Mouse (Mus musculus) intestine, postnatal 0 days (tissue): Measurements from ENCODE around the gene Ankle2. TPM values are rescaled to one million over a fixed set of nuclear protein-coding genes. Genes with fewer than 3 reads are reported as not detected.

Source experiments
- ATAC-seq: fragments of 200-750 bp; cut with Nextera tagmentation; 2 replicates; pipeline ENCODE4 v1.8.0; 2017; ENCODE audit warnings: mild to moderate bottlenecking, moderate TSS enrichment, moderate library complexity
- H3K27ac ChIP-seq: fragments of 300-500 bp; sonication (generic); 2 replicates; pipeline ENCODE4 v1.5.1; 2014; ENCODE audit warnings: mild to moderate bottlenecking, low read depth, low read length, moderate library complexity
- H3K27me3 ChIP-seq: fragments of 300-500 bp; sonication (generic); replicated peaks from 2 replicates; pipeline ENCODE4 v1.6.1; 2014; ENCODE audit warnings: low read length, mixed read lengths; ENCODE audit not compliant: control insufficient read depth, insufficient read depth
- H3K36me3 ChIP-seq: fragments of 300-500 bp; sonication (generic); 2 replicates; pipeline ENCODE4 v1.6.1; 2014; ENCODE audit warnings: mild to moderate bottlenecking, moderate library complexity; ENCODE audit not compliant: control insufficient read depth, insufficient read depth
- H3K4me1 ChIP-seq: fragments of 300-500 bp; sonication (generic); replicated peaks from 2 replicates; pipeline ENCODE4 v1.6.1; 2014; ENCODE audit warnings: antibody characterized with exemption, low read length, mixed read lengths; ENCODE audit not compliant: control insufficient read depth, insufficient read depth
- H3K4me2 ChIP-seq: fragments of 300-500 bp; sonication (generic); replicated peaks from 2 replicates; pipeline ENCODE4 v1.6.1; 2014; ENCODE audit warnings: low read depth, mild to moderate bottlenecking, moderate library complexity
- H3K4me3 ChIP-seq: fragments of 300-500 bp; sonication (generic); 2 replicates; pipeline ENCODE4 v1.5.1; 2014; ENCODE audit warnings: low read depth, low read length
- H3K9ac ChIP-seq: fragments of 300-500 bp; sonication (generic); 2 replicates; pipeline ENCODE4 v1.6.1; 2014; ENCODE audit warnings: mild to moderate bottlenecking, low read depth, low read length
- H3K9me3 ChIP-seq: fragments of 300-500 bp; sonication (generic); 2 replicates; pipeline ENCODE4 v1.6.1; 2016; ENCODE audit warnings: mixed run types; ENCODE audit not compliant: control insufficient read depth
- CTCF ChIP-seq: sonication (generic); IDR thresholded peaks from 2 replicates; pipeline ENCODE4 v1.5.1; 2016; ENCODE audit warnings: low read depth, mild to moderate bottlenecking, control low read depth, antibody characterized with exemption, moderate library complexity
- WGBS: fragments of 180-500 bp; shearing (Covaris S2); extraction: QIAGEN DNeasy Blood & Tissue Kit; methylation state at CpG from one replicate; pipeline ENCODE4 v1.1.7; 2014; 5-methylcytosine and 5-hydroxymethylcytosine counted together
- polyA plus RNA-seq: library from polyadenylated mRNA; unstranded; fragments of >200 nt; fragmentation: Nextera tagmentation; extraction: Ambion mirVana; gene quantifications from 2 replicates; pipeline ENCODE4 v1.2.1, GENCODE M21; 2015

Gene Ankle2
- polyA plus RNA-seq, 1 experiment from 2014 or later, result 8.7 TPM

- H3K9me3 ChIP-seq, result no peaks in the 10 kb centered on the region
- ATAC-seq, result no peak
- no peak for TF ChIP-seq CTCF
- 72% methylated on average over 2 of the region's 2 CpGs for WGBS
- H3K36me3 ChIP-seq, result peaks cover 87% of the 10 kb centered on the region
- no peaks in the 10 kb centered on the region for H3K4me1 ChIP-seq
- H3K27me3 ChIP-seq, result no peaks in the 10 kb centered on the region
- no peak overlapping the region for H3K4me3 ChIP-seq
- no peak overlapping the region for H3K9ac ChIP-seq
- H3K27ac ChIP-seq, result no peak overlapping the region
- no peak overlapping the region for H3K4me2 ChIP-seq
Observed at GRCm38 (mm10) chr5:110244091-110244490, 13.3 kb downstream of the Ankle2 start.

GRCm38 (mm10) chr5:110266941-110267340 is 36.1 kb downstream of the Ankle2 start:
- peaks cover 10% of the 10 kb centered on the region for H3K4me1 ChIP-seq
- 54% methylated on average over 4 of the region's 4 CpGs for WGBS

GRCm38 (mm10) chr5:110269141-110270101 is 38.6 kb downstream of the Ankle2 start, which contains the start of gene Pgam5:
Pgam5 (minus strand) TSS chr5:110269913.
- Histone ChIP-seq H3K9ac (peak within 1 kb of the TSS; percentile 88), H3K27ac (peak within 1 kb of the TSS; percentile 60), H3K4me1 (peaks cover 10% of the 10 kb centered on the region), H3K27me3 (no peaks in the 10 kb centered on the region), H3K4me3 (peak within 1 kb of the TSS; percentile 81), H3K4me2 (peak within 1 kb of the TSS; percentile 83), H3K9me3 (no peaks in the 10 kb centered on the region), H3K36me3 (peaks cover 21% of the 10 kb centered on the region)
- ATAC-seq, result peak; percentile 89
- WGBS, result under 1% methylated on average over 66 of the region's 66 CpGs
- TF ChIP-seq CTCF, result peak; percentile 87

More at GRCm38 (mm10) chr5:110266941-110267340, 36.1 kb downstream of the Ankle2 start:
- Histone ChIP-seq H3K27ac (no peak overlapping the region), H3K36me3 (peaks cover 22% of the 10 kb centered on the region), H3K9me3 (no peaks in the 10 kb centered on the region), H3K9ac (no peak overlapping the region), H3K4me3 (no peak overlapping the region), H3K27me3 (no peaks in the 10 kb centered on the region), H3K4me2 (no peak overlapping the region)
- no peak for TF ChIP-seq CTCF
- ATAC-seq, result no peak

GRCm38 (mm10) chr5:110270242-110270641 is 39.4 kb downstream of the Ankle2 start:
- Histone ChIP-seq H3K9me3 (no peaks in the 10 kb centered on the region), H3K4me3 (no peak overlapping the region), H3K4me2 (no peak overlapping the region), H3K27ac (no peak overlapping the region), H3K27me3 (no peaks in the 10 kb centered on the region), H3K4me1 (peaks cover 10% of the 10 kb centered on the region), H3K36me3 (peaks cover 13% of the 10 kb centered on the region), H3K9ac (no peak overlapping the region)
- no peak for ATAC-seq
- TF ChIP-seq CTCF, result no peak
- WGBS, result 93% methylated on average over 6 of the region's 6 CpGs

GRCm38 (mm10) chr5:110274147-110274546 is 43.3 kb downstream of the Ankle2 start:
- H3K27me3 ChIP-seq, result no peaks in the 10 kb centered on the region
- no peak for TF ChIP-seq CTCF

GRCm38 (mm10) chr5:110274846-110275245 is 44.0 kb downstream of the Ankle2 start:
- WGBS, result 75% methylated on average over 2 of the region's 2 CpGs
- Histone ChIP-seq H3K4me2 (no peak overlapping the region), H3K27ac (no peak overlapping the region), H3K4me3 (no peak overlapping the region), H3K9ac (no peak overlapping the region), H3K9me3 (no peaks in the 10 kb centered on the region), H3K4me1 (no peaks in the 10 kb centered on the region), H3K36me3 (no peaks in the 10 kb centered on the region), H3K27me3 (no peaks in the 10 kb centered on the region)
- TF ChIP-seq CTCF, result no peak
- no peak for ATAC-seq

More at GRCm38 (mm10) chr5:110274147-110274546, 43.3 kb downstream of the Ankle2 start:
- Histone ChIP-seq H3K9me3 (no peaks in the 10 kb centered on the region), H3K4me2 (no peak overlapping the region), H3K9ac (no peak overlapping the region), H3K27ac (no peak overlapping the region), H3K4me3 (no peak overlapping the region), H3K36me3 (no peaks in the 10 kb centered on the region), H3K4me1 (no peaks in the 10 kb centered on the region)
- WGBS, result 71% methylated on average over 4 of the region's 4 CpGs
- no peak for ATAC-seq
